Mouse (Mus musculus): ENCODE data around the gene Steap4.

GRCm38 (mm10) chr5:8013276-8013675, 53.0 kb downstream of the Steap4 start:
- no peak for TF ChIP-seq POLR2A (IDR thresholded peaks at IDR 0.05; ENCODE audit: insufficient read depth, low read depth, low read length)
- TF ChIP-seq CTCF (IDR thresholded peaks at IDR 0.05; ENCODE audit: insufficient read depth, low read depth, low read length), result no peak

Data from olfactory bulb, adult 2 months (tissue).